Mouse (Mus musculus): ENCODE measurements around the gene Mrpl37.

Mrpl37 gene

DNA sequence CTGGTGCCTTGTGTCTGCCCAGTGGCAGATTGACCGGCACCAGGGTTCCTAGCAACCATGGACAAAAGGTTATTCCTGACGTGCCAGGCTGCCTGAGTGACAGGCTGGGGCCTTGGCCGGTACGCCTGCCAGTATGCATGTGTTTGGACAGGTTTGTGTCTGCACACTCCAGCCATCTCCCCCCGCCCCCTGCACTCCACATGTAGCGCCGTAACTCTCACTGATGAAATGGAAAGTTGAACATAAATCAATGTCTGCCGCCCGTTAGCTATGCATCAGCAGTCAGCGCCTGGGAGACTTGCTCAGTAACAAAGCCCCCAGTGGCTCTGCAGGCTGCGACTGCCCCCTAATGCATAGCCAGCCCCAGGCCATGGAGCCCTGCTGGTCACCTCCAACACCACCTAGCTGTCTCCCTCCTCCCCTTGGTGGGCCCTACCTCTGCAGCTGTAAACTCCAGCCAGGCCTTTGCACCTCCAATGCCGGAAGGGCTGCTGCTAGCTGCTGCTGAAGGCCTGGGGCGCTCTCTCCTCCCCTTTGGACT, 50.6 kb downstream of the Mrpl37 start:
- DNase-seq, result peak; percentile 65

DNA sequence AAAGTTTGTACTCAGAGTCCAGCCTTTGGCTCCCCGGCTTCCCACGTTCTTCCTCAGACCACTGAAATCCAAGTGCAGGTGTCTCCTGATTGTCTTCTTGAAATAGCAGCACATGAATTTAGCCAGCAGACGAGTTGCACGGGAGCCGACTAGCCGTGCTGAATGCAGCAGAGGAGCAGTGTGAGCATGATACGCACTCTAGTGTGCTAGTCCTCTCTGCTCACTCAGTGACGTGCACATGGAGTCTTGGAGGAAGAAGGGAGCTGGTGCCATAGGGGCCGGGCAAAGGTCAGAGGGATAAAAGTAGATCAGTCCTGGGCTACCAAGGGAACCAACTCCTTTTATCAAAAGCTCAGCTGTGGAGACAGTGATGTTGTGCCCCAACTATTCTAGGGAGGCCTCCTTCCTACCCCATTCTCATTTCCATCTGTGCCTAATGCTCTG, 52.8 kb downstream of the Mrpl37 start:
- DNase-seq, result no peak

DNA sequence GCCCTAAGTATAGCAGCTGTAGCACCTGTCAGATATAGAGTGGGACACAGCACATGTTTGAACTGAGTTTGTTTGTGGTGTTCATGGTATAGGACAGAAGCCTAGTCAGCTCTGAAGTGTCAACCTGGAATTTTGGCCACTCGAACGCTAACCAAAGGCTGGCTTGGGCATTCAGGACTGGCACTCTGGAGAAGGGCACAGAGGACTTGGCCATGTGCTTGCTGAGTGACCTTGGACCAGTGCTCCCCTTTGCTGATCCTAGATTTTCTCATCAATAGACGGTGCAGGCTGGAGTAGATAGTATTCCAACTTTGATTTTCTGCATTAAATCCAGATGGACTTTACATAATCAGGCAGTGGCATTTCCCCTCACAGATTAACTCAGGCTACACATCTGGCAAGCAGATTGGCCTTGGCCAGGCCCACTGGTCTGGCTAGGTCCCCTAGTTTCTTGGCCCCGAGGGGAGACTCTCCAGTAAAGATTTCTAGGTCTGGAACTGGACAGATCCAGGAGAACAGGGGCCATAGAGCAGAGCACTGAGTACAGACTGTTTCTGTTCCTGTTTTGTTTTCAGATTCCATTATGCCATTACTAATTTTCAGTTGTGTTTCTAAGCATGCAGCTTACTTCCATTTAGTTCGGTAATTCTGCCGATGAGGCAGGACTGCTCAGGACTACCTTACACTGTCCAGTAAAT, 53.4 kb downstream of the Mrpl37 start:
- DNase-seq, result no peak

DNA sequence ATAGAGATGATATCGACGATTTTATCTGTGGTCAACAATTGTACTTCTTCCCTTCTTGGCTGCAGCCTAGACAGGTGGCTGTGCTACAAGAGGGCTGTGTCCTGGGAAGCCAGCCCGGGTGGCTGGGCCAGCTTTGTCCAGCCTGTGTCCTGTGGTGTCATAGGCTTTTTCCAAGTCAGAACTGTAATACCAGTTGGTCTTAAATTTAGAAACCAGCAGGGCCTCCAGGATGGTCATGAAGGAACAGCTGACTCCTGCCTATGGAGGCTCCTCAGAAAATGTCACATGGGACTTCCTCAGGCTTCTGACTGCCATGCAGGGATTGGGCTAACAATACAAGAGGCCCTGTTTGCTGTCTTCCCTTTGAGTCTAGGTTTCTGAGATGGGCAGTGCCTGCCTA, 54.1 kb downstream of the Mrpl37 start:
- peak; percentile 93 for DNase-seq

DNA sequence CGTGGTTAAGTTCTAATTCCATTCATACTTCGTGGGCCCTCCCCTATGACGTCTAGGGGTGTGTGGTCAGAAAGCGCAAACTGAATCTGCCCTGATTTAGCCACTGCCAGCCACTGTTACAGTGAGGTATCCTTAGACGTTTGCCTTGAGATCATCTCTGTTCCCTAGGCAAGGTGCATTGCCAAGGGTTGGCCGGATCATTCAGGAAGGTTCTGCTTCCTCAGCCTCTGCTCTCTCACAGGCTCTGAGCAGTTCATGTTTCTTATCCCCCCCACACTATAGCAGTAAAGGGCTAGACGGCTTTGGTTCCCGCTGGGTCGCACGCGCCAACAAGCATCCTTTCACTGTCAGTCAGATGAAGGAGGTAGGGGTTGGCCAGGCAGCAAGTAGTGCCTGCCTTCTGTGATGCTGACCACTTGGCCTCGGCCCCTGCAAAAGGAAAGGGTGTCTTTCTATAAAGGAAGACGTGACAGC, 54.6 kb downstream of the Mrpl37 start:
- no peak for DNase-seq

DNA sequence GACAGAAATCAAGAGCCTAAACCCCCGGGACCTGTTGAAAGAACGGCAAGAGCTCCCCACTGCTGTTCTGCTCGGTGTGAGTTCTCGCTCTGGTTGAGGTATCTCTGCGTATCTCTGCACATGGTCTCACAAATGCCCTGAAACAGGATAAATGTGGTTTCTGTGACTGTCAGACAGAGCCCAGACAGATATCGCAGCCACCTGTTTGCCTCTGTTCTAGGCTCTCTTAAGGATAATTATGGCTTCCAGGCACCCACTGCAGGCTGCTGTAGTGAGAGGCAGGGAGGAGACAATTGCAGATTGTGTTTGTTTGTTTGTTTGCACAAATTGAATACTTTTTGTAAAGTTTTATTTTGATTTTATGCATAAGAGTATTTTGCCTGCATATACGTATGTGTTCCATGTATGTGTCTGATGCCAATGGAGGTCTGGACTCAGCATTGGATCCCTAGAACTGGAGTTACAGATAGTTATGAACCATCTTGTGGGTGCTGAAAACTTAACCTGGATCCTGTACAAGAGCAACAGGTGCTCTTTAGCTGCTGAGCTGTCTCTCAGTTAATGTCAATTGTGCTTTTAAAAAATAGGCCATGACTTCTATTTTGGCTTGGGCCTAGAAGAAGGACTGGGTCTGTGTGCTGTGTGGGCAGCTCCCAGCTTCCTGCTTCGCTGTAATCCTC, 55.2 kb downstream of the Mrpl37 start:
- DNase-seq, result no peak

DNA sequence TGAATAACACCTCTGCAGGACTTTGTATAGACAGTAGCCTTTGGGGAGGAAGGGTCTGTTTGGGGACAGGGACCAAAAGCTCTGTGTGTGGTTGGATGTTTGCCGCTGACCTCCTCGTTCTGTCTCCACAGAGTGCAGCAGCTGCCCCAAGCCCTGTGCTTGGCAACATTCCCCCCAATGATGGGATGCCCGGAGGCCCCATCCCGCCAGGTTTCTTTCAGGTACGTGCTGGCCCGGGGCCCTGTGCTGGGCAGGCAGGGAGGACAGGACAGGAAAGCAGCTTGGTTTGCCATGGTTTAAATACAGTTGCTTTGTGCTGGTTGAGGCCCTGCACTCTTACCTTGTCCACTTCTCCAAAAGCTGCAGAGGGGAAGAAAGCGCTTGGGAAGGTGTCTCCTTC, 57.1 kb downstream of the Mrpl37 start:
- peak; percentile 79 for DNase-seq

DNA sequence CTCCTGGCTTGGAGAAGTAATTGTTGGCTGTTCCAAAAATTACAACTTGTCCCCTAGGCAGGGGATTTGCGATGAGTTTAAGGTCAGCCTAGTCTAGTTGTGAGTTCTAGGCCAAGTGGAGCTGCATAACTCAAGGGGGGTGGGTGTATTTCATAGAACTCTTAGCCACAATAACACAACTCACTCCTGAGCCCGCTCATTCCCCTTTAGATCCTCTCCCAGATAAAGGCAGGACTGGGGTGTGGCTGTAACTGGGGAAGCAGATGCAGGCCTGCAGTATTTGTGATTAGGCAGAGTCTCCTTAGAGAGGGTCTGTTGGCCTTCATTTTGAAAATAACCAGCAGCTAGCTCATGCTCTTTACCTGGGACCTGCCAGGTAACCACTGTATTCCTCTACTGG, 58.5 kb downstream of the Mrpl37 start:
- DNase-seq, result no peak

DNA sequence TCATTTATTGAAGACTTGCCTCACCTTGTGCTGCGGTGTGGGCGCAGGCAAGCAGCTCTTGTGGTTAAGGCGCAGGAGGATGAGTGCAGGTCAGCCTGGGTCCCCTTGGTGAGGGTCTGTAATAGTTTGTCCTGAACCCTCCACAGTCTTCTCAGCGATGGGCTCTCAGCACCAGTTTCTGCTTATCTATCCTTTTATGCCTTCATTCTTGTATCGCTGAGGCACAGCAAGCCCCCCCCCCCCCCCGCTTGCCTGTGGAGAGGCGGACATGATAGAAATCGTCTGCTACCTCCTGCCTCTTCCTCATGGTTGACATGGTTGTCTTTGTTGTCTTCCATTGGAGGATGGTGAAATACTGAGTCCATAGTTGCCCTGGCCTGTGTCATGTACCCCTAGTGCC, 59.3 kb downstream of the Mrpl37 start:
- no peak for DNase-seq

DNA sequence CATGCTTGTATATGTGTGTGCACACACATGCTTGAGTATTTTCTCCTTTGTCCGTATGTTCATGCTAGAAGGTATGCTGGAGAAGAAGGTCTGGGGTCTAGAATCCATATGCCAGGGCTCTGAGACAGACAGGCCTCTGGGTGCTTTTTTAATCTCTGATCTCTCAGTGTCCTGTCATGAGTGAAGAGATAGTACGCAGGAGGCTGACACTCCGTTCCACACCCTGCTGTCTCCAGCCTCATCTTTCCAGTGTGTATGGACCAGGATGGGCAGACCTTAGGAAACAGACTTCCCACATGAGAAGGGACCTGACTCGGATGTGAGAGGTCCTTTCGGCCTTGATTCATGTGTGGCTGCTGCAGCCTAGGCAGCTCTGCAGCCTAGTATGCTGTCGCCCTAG, 59.9 kb downstream of the Mrpl37 start:
- no peak for DNase-seq

DNA sequence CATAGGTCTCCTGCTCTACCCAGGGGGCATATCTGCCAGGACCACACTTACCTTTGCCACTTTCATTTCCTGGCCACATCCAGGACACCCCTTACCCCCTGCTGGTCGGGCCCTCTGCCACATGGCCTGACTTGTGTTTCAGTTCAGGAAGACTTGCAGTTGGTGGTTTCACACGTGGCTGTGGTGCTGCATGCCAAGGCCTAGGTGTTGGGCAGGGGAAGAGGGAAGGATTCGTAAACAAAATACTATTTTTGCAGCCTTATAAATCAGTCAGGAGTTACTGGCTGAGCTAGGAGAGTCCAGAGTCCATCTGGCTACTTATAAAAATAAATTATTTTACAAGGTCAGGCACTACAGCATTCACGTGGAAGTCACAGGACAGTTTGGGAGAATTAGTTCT, 60.4 kb downstream of the Mrpl37 start:
- DNase-seq, result peak; percentile 73

Data from cerebellum, adult 11-12 months (tissue).